ENCODE assay signal across 21 mouse cellular contexts in the genomic region with DNA sequence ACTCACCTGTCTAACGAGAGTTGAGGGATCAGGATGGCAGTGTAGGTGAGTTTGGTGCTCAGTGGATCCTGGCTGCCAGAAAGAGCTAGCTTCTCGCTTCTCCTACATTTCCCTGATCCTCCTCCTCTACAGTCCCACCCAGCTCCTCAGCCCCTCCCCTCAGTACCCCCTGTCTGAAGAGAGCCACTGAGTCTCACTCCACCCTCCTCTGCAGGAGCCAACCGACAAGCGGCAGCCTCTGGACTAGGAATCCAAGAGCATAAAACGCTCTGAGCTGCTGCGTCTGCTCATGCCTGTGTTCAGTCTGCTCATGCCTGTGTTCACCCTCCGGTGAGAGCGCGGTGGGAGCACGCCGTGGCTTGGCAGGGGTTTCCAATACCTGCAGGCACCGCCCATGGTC. TPM values are rescaled to one million over a fixed set of nuclear protein-coding genes. Genes with fewer than 3 reads are reported as not detected.
DNase-seq lines count a peak whose midpoint lies in the region; ATAC-seq and TF ChIP-seq lines count a peak whose summit lies in the region.
"Had no signal": no experiment of that assay in that cellular context is flagged by ENCODE, and none has a peak within 500 bp of the region (broad histone marks: within the 10 kb centered on the region; RNA-seq: fewer than 3 reads in every experiment).

A gene (plus strand): TSS at position 335 of the 400 bp plus-strand sequence.

- no peak within 1 kb of the TSS for H3K27ac ChIP-seq in heart, embryonic 14.5 days (replicated peaks in 1 of 2; ENCODE audit: control insufficient read depth in 1 of 2, insufficient read depth in 1 of 2, low read depth in 2 of 2, low read length in 2 of 2)
- H3K27ac ChIP-seq in heart, adult 2 months, result no peak within 1 kb of the TSS
- no peak within 1 kb of the TSS for H3K27ac ChIP-seq in kidney, adult 2 months (ENCODE audit: insufficient read depth, low read depth, low read length)
- no peak within 1 kb of the TSS for H3K27ac ChIP-seq in embryonic facial prominence, embryonic 15.5 days (replicated peaks)
- H3K27ac ChIP-seq: hindbrain, postnatal 0 days; layer of hippocampus, adult 2 months; left cerebral cortex, adult 2 months; liver, embryonic 13.5 days had no signal

- H3K9me3 ChIP-seq in heart, embryonic 14.5 days (ENCODE audit: control insufficient read depth, low read length), result no peaks in the 10 kb centered on the region
- no peaks in the 10 kb centered on the region for H3K9me3 ChIP-seq in embryonic facial prominence, embryonic 15.5 days (replicated peaks)
- H3K9me3 ChIP-seq: liver, embryonic 13.5 days had no signal

- no peak for TF ChIP-seq EP300 in heart, adult 2 months (IDR thresholded peaks at IDR 0.05; ENCODE audit: insufficient read depth, low read depth, low read length)

- no peak for ATAC-seq in heart, embryonic 14.5 days (ENCODE audit: insufficient number of reproducible peaks, insufficient read depth, low FRiP score, low read depth)
- no peak for ATAC-seq in embryonic facial prominence, embryonic 15.5 days (ENCODE audit: insufficient number of reproducible peaks, low FRiP score, low TSS enrichment, low read depth)
- ATAC-seq: CD4-positive, CD25-positive, alpha-beta regulatory T cell, adult 4 months; hindbrain, postnatal 0 days; Patski had no signal

- peak within 1 kb of the TSS; percentile 11 for H3K4me2 ChIP-seq in heart, embryonic 14.5 days (ENCODE audit: low read length)
- H3K4me2 ChIP-seq in embryonic facial prominence, embryonic 15.5 days (replicated peaks), result 0 out of 2 replicates have a peak within 1 kb of the TSS, but pooled peaks have one; percentile 19
- H3K4me2 ChIP-seq: liver, embryonic 13.5 days; midbrain, embryonic 11.5 days had no signal

- intact Hi-C loops in heart, adult 2 months (cut with DNase I), result no loop called here

- no peak within 1 kb of the TSS for H3K9ac ChIP-seq in heart, embryonic 14.5 days (ENCODE audit: low read length)
- H3K9ac ChIP-seq in heart, adult 2 months (ENCODE audit: low read depth, low read length), result no peak within 1 kb of the TSS
- H3K9ac ChIP-seq in embryonic facial prominence, embryonic 15.5 days, result no peak within 1 kb of the TSS
- H3K9ac ChIP-seq: liver, embryonic 13.5 days had no signal

- H3K27me3 ChIP-seq in heart, embryonic 14.5 days (ENCODE audit: control insufficient read depth, insufficient read depth, low read length), result peaks cover 19% of the 10 kb centered on the region
- H3K27me3 ChIP-seq in heart, adult 2 months (ENCODE audit: control insufficient read depth, insufficient read depth, low read length), result peaks cover 3% of the 10 kb centered on the region; the same call in 1 of the 2 replicates
- H3K27me3 ChIP-seq in kidney, adult 2 months (replicated peaks; ENCODE audit: control insufficient read depth, insufficient read depth, low read length), result no peaks in the 10 kb centered on the region
- H3K27me3 ChIP-seq in embryonic facial prominence, embryonic 15.5 days, result no peaks in the 10 kb centered on the region

- TF ChIP-seq CTCF in heart, adult 2 months (IDR thresholded peaks at IDR 0.05), result no peak
- no peak for TF ChIP-seq CTCF in kidney, adult 2 months (conservative IDR thresholded peaks at IDR 0.05; ENCODE audit: insufficient read depth, insufficient read length, low read depth, low read length)

- no peak for DNase-seq in heart, adult 2 months
- DNase-seq in kidney, postnatal 4 days, result peak; percentile 8 to 22
- no peak for DNase-seq in kidney, adult 2 months
- DNase-seq in retina, postnatal 1 day, result no peak
- no peak for DNase-seq in frontal cortex, adult 2 months (ENCODE audit: extremely low spot score in 1 of 2, low spot score in 1 of 2)
- DNase-seq: adrenal gland, adult 2 months; cerebellum, adult 8-10 months; heart, adult 11 months; liver, embryonic 13.5 days; lung, postnatal 14 days had no signal

- no peak within 1 kb of the TSS for H3K4me3 ChIP-seq in heart, embryonic 14.5 days (ENCODE audit: control insufficient read depth in 1 of 2, insufficient read depth in 1 of 2, low read depth in 1 of 2, low read length in 2 of 2)
- no peak within 1 kb of the TSS for H3K4me3 ChIP-seq in heart, adult 2 months
- H3K4me3 ChIP-seq in kidney, adult 2 months (ENCODE audit: insufficient read depth, low read depth, low read length), result no peak within 1 kb of the TSS
- no peak within 1 kb of the TSS for H3K4me3 ChIP-seq in embryonic facial prominence, embryonic 15.5 days (replicated peaks)
- H3K4me3 ChIP-seq: layer of hippocampus, adult 2 months; left cerebral cortex, adult 2 months; liver, embryonic 13.5 days; myocyte had no signal

- 21% methylated on average over 12 of the region's 12 CpGs for WGBS in heart, embryonic 14.5 days
- WGBS in heart, adult 2 months, result 35% methylated on average over 12 of the region's 12 CpGs
- WGBS in kidney, adult 2 months, result 15% methylated on average over 12 of the region's 12 CpGs
- WGBS in embryonic facial prominence, embryonic 15.5 days, result 23% methylated on average over 12 of the region's 12 CpGs

- no peaks in the 10 kb centered on the region for H3K36me3 ChIP-seq in heart, embryonic 14.5 days (ENCODE audit: control insufficient read depth, insufficient read depth, low read length)
- no peaks in the 10 kb centered on the region for H3K36me3 ChIP-seq in heart, adult 2 months (ENCODE audit: control insufficient read depth, insufficient read depth, low read length)
- no peaks in the 10 kb centered on the region for H3K36me3 ChIP-seq in kidney, adult 2 months (ENCODE audit: control insufficient read depth, insufficient read depth, low read length)
- no peaks in the 10 kb centered on the region for H3K36me3 ChIP-seq in embryonic facial prominence, embryonic 15.5 days
- H3K36me3 ChIP-seq: liver, embryonic 13.5 days had no signal

- no peaks in the 10 kb centered on the region for H3K79me2 ChIP-seq in heart, adult 2 months (replicated peaks; ENCODE audit: control insufficient read depth, insufficient read depth, low read length)

- no peaks in the 10 kb centered on the region; a peak in 1 of 4 replicates for H3K4me1 ChIP-seq in heart, embryonic 14.5 days (ENCODE audit: control insufficient read depth in 2 of 2, insufficient read depth in 2 of 2, low read length in 2 of 2)
- H3K4me1 ChIP-seq in heart, adult 2 months (ENCODE audit: control insufficient read depth, insufficient read depth, low read length), result no peaks in the 10 kb centered on the region
- no peaks in the 10 kb centered on the region for H3K4me1 ChIP-seq in kidney, adult 2 months (ENCODE audit: control insufficient read depth, insufficient read depth, low read length)
- H3K4me1 ChIP-seq in embryonic facial prominence, embryonic 15.5 days, result no peaks in the 10 kb centered on the region
- H3K4me1 ChIP-seq: liver, embryonic 13.5 days had no signal

- TF ChIP-seq POLR2A in heart, adult 2 months (IDR thresholded peaks at IDR 0.05; ENCODE audit: insufficient read depth, low read depth, low read length), result no peak
- TF ChIP-seq POLR2A in kidney, adult 2 months (IDR thresholded peaks at IDR 0.05; ENCODE audit: low read depth, low read length), result no peak

RNA-seq across cellular contexts. Expression of the gene that starts here (rescaled TPM):
- polyA plus RNA-seq in heart, embryonic 14.5 days (2014; fragmentation: Nextera tagmentation; extraction: Ambion mirVana), result not detected in 2 replicates
- not detected for total RNA-seq in heart, adult 2 months (2021)
- not detected in 2 replicates for polyA plus RNA-seq in heart, adult 2 months (2012; rRNA removed)
- not detected in 2 replicates for polyA plus RNA-seq in kidney, adult 2 months (2012; rRNA removed)
- not detected in 2 replicates for polyA plus RNA-seq in embryonic facial prominence, embryonic 15.5 days (2015; fragmentation: Nextera tagmentation; extraction: Ambion mirVana)
- not detected in 2 replicates for polyA plus RNA-seq in frontal cortex, adult 2 months (2012; rRNA removed)
- total RNA-seq: adrenal gland, adult 2 months; hindbrain, postnatal 0 days; left cerebral cortex, adult 2 months had no signal
- polyA plus RNA-seq: adrenal gland, adult 2 months; brain, embryonic 14.5 days; CD4-positive, CD25-positive, alpha-beta regulatory T cell, adult 4 months; embryonic facial prominence, embryonic 11.5 days; hindbrain, postnatal 0 days; liver, embryonic 13.5 days; midbrain, embryonic 11.5 days; myocyte; Patski had no signal

Comparison
In these comparisons a context has a peak if more than half of its experiments do, and no peak if none do; other contexts are left out.
1. DNase-seq: peak in kidney, postnatal 4 days (2 of 2); none in heart, adult 2 months (0 of 2), kidney, adult 2 months (single experiment), retina, postnatal 1 day (single experiment) and frontal cortex, adult 2 months (0 of 2).